Mouse (Mus musculus) T-cell, adult 2 months (primary cell): ENCODE measurements around the gene Nav1.
A peak's percentile ranks its signal among the peaks of the same experiment; 100 is the strongest.

ENCODE experiments used
- DNase-seq: peaks from one replicate; pipeline ENCODE4 v3.0.0; 2022; ENCODE audit warnings: low spot score

Gene Nav1

GRCm38 (mm10) chr1:135483971-135484370, 123.1 kb downstream of the Nav1 start:
- no peak for DNase-seq

- no peak for DNase-seq
These were observed 124.4 kb downstream of the Nav1 start for GRCm38 (mm10) chr1:135482666-135483065.

GRCm38 (mm10) chr1:135481656-135482055, 125.4 kb downstream of the Nav1 start:
- DNase-seq, result no peak

- no peak for DNase-seq
These were observed 126.3 kb downstream of the Nav1 start for GRCm38 (mm10) chr1:135480815-135481214.

- DNase-seq, result no peak
These were observed 131.6 kb downstream of the Nav1 start for GRCm38 (mm10) chr1:135475571-135475895.

- no peak for DNase-seq
These were observed 132.1 kb downstream of the Nav1 start for GRCm38 (mm10) chr1:135474861-135475570.

GRCm38 (mm10) chr1:135472536-135472935, 134.6 kb downstream of the Nav1 start:
- no peak for DNase-seq

- DNase-seq, result no peak
These were observed 135.4 kb downstream of the Nav1 start for GRCm38 (mm10) chr1:135471742-135472141.

GRCm38 (mm10) chr1:135470546-135470945, 136.5 kb downstream of the Nav1 start:
- no peak for DNase-seq

- no peak for DNase-seq
These were observed 139.6 kb downstream of the Nav1 start for GRCm38 (mm10) chr1:135467462-135467861.

GRCm38 (mm10) chr1:135466935-135467334, 140.2 kb downstream of the Nav1 start:
- no peak for DNase-seq

GRCm38 (mm10) chr1:135465734-135466133, 141.4 kb downstream of the Nav1 start:
- no peak for DNase-seq

GRCm38 (mm10) chr1:135462736-135463135, 144.4 kb downstream of the Nav1 start:
- DNase-seq, result no peak

- DNase-seq, result no peak
These were observed 144.8 kb downstream of the Nav1 start for GRCm38 (mm10) chr1:135462304-135462703.

- DNase-seq, result peak; percentile 10
These were observed 145.9 kb downstream of the Nav1 start for GRCm38 (mm10) chr1:135461097-135461730.

- DNase-seq, result no peak
These were observed 146.6 kb downstream of the Nav1 start for GRCm38 (mm10) chr1:135460521-135460920.

- no peak for DNase-seq
These were observed 149.2 kb downstream of the Nav1 start for GRCm38 (mm10) chr1:135457860-135458259.

- peak; percentile 31 for DNase-seq
These were observed 154.8 kb downstream of the Nav1 start for GRCm38 (mm10) chr1:135452259-135452658.

GRCm38 (mm10) chr1:135451419-135451818, 155.7 kb downstream of the Nav1 start:
- DNase-seq, result no peak

- no peak for DNase-seq
These were observed 157.2 kb downstream of the Nav1 start for GRCm38 (mm10) chr1:135449876-135450275.

- DNase-seq, result no peak
These were observed 158.2 kb downstream of the Nav1 start for GRCm38 (mm10) chr1:135448940-135449339.

- DNase-seq, result no peak
These were observed 163.6 kb downstream of the Nav1 start for GRCm38 (mm10) chr1:135443506-135443905.

GRCm38 (mm10) chr1:135441861-135442260, 165.2 kb downstream of the Nav1 start:
- DNase-seq, result no peak

GRCm38 (mm10) chr1:135440986-135441385, 166.1 kb downstream of the Nav1 start:
- DNase-seq, result no peak
